Mouse (Mus musculus) induced T-regulatory cell, adult 2 months (primary cell): ENCODE measurements around the gene Pwp2.
A peak's percentile ranks its signal among the peaks of the same experiment; 100 is the strongest.
"Not testable (repeated sequence)": the region's sequence is repeated elsewhere in the genome, so short reads cannot be mapped to it uniquely, and the experiment has no call there.

Experiments
- DNase-seq: peaks from one replicate; pipeline ENCODE4 v3.0.0-alpha.2; 2012; ENCODE audit warnings: low read depth

The Pwp2 gene

DNA sequence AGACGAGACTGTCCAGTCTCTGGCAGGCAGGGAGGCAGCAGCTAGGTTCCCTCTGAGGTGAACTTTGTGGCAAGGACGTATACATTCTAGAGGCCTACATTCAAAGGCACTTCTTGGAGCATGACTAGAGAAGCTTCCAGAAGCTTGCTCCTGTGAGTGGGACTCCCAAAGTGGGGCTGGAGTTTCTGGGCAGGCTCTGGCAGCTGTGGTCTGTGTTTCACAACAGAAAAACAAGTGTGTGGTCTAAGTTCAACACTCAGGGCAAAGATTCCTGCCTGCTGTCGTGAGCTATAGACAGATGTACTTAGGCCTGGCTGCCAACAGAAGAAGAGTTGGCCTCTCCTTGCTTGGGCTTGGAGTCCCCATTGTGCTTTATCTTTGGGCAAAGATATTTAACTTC lies 44.1 kb downstream of the Pwp2 start:
- no peak for DNase-seq

DNA sequence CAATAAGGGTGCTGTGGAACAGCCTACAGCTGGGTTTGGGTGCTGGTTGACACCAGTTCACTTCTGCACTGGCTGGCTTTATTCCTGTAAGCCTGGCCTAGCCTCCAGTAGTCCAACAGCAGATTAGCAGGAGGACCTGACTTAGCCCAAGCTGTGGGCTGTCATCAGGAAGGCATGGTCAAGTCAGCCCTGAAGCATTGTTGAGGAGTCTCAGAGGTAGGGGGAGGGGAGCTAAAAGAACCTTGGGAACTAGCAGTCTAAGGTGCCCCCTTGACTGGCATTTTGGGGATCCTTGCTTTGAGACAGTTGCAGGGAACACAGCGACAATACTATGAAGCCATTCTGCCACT lies 44.7 kb downstream of the Pwp2 start:
- DNase-seq = no peak

DNA sequence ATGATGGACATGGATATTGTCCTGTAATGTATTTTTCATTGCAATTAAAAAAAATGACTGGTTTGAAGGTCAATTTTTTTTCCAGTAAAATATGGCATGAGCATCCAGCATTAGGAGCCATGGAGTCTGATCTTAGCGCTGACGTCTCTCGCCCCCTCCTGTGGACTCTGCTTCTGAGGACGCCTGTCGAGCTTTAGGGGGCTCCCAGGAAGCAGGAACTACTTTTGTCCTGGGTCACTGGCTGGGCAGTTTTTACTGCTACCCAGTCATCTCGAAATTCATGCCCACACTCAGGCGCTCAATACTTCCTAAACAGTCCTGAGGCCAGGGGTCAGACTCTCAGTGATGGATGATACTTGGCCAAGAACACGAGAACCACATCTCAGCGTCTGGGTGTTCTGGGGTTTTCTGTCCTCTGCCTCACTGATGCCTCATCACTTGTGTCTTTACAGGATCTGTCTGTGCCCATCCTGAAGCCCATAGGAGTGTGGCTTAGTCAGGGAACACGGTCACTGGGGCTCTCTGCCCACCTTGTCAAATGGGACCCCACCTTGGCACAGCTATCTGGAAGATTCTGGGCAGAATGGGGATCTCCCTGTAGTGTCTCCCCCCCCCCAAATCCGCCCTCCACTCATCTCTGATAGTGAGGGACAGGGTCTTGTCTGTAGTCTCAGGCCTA lies 45.2 kb downstream of the Pwp2 start:
- no peak for DNase-seq

DNA sequence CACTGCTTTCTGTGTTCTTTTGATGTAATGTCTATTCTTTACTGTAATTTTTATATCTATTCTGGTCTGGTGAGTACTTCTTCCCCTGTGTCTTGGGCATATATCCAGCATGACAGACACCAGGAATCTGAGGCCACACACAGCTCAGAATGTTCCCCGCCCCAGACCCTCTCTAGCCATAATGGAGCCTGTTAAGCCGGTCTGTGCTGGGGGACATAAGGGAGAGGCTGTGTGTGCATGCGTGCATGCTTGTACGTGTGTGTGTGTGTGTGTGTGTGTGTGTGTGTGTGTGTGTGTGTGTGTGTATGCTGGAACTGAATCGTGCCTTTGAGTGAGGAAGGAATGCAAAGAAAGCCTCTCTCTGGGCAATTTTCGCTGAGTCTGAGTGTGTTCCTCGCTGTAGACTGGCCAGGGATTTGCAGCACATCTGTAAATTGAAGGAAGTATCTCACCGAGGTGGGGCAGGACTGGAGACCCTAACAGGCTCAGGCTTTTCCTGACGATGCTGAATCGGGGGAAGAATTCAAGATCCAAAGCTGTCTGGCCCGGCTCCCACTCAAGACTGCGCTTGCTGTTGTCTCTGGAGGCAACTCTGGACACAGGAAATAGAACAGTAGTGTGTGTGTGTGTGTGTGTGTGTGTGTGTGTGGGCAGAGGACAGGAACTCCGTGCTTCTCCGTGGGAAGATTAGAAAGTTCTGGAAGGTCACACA lies 46.0 kb downstream of the Pwp2 start:
- DNase-seq = no peak

DNA sequence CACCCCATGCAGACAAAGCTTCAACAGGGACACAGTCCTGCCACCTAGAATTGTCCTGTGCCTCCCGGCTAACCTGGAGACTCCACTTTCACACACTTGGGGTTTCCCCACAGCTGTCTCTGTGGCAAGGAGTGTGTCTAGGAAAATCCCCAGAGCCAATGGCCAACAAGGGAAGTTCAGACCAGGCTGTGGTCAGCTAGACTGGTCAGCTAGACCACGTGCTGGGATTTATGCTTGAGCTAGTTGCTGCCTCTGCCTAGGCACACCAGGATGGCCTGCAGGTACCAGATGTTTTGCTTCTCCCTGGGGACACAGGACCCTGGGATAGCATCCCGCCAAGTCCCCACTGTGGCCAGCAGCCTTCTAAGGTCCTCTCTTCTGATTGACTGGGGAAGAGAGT lies 47.8 kb downstream of the Pwp2 start:
- no peak for DNase-seq

DNA sequence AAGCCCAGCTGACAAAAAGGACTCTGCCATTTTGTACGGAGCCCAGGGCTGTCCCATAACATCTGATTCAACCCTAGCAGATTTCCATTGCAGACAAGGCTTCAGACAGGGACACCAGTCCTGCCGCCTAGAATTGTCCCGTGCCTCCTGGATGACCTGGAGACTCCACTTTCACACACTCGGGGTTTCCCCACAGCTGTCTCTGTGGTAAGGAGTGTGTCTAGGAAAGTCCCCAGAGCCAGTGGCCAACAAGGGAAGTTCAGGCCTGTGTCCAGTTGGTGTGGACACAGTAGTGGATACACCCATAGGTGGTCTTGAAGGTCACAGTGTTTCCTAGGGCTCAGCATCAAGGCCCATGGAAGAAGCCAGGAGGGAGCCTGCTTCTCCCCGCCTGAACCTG lies 49.0 kb downstream of the Pwp2 start:
- DNase-seq = peak; percentile 32

DNA sequence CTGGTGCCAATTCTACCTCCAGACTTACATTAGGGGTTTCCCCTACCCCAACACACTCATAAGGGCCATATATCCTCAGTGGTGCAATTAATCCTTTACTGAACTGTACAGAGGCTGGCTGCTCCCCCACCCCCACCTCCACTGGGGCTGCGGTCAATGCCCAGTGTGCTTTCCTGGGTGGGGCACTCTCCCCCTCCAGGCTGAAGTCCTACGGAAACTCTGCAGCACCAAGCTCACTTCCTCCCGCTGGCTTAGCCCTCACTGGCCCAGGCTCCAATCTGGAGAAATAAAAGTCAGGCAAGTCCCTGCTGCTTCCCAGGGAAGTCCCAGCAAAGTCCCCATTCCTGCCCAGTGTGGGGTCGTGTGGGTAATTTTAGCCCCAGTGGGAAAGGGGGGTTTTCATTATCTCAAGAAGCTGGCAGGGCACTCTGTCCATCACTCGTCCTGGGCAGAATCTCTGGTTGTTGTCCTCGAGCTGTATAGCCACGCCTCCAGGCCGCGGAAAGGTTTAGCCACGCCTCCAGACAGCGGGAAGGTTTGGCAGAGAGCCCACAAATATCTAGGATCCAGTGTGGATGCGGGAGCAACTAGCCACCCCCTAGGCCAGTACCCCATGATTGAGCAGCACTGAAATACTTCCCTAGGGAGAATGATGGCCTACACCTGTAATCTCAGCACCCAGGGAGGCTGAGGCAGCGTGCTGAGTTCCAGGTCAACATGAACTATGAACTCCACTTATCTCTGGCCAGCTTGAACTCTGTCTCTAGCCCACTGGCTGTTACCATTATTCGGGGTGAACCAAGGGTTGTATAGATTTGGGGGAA lies 49.8 kb downstream of the Pwp2 start:
- peak; percentile 72 for DNase-seq

DNA sequence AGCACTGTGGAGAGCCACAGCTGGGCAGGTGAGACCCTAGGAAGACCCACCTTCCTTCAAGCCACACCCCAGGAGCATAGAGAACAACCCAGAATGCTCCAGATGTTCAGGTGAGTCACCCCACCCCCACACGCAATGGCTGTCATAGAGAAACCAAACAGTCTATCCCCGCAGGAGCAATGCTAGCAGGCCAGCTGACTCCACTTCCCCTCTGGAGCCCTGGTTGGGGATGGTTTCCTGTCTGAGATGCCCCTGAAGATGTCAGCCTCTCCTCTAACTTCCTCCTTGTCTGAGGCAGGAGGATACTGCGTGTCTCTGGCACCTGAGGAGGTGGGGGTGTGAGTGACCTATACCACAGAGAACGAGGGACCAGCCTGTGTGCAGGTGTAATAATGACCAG lies 50.5 kb downstream of the Pwp2 start:
- peak; percentile 67 for DNase-seq

DNA sequence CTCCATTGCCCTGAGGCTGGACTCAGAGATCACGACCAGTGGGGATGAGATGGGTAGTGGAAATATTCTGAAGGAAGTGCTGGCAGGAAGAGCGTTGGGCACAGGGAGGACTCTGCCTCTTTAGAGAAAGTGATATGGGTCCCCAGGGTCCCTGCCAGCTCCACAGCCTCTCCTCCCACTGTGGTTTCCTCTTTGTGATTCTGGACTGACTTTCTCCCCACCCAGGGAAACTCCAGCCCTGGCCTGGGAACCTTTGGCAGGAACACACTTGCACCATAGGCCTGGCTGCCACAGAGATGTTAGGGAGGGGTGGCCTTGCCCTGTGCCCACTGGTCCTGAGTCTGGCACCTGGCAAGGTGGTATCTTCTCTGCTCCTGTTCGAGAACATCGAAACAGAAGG lies 55.0 kb downstream of the Pwp2 start:
- DNase-seq = no peak

DNA sequence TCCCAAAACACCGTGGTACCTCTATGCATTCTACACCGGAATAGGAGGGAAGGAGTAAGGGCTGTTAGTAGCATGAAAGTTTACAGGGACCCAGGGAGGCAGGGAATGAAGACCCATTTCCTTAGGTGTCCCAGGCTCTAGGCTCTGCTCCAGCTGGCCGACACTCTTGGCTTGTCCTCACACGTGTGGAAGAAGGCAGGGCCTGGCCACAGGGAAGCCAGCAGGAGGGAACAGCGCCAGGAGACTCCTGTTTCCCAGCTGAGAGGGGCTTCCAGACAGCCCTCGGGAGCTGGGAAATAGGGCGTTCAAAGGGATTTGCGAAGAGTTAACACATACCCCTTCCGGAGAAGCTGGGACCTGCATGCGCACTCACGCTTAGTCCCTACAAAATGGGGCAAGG lies 55.5 kb downstream of the Pwp2 start:
- DNase-seq = no peak

DNA sequence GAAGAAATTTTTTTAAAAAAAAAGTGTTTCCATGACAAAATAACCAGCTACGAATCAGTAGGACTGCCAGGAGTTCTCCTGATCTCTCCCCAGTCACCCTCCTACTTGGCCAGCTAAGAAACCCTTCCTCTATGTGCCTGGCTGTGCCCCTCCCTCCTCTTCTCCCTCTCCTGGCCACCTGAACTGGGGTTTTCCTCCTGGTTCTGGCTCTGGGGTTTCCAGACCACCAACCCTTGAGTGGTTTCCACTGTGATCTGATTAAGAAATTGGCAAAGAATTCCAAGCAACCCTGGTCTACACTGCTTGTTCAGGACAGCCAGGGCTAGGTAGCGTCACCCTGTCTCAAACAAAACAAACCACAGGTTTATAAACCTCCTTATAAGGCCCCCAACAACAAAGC lies 56.3 kb downstream of the Pwp2 start:
- DNase-seq = no peak

DNA sequence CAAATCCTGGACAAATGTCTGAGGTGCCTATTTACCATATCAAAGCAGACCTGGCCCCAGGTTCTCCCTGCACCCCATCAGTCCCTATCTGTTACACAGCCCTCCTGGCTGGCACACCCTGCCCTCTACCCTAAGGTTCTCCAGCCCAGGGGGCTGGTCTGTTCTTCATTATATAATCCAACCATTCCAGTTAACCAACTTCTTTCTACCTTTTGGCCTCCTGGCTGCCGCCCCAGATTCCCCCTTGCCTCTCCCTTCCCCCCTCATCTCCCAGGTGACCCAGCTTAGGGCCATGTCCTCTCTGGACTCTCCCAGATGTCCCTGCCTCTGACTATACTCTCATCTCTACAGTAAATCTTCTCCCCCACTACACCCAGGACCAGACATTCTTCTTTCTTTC lies 57.0 kb downstream of the Pwp2 start:
- no peak for DNase-seq

DNA sequence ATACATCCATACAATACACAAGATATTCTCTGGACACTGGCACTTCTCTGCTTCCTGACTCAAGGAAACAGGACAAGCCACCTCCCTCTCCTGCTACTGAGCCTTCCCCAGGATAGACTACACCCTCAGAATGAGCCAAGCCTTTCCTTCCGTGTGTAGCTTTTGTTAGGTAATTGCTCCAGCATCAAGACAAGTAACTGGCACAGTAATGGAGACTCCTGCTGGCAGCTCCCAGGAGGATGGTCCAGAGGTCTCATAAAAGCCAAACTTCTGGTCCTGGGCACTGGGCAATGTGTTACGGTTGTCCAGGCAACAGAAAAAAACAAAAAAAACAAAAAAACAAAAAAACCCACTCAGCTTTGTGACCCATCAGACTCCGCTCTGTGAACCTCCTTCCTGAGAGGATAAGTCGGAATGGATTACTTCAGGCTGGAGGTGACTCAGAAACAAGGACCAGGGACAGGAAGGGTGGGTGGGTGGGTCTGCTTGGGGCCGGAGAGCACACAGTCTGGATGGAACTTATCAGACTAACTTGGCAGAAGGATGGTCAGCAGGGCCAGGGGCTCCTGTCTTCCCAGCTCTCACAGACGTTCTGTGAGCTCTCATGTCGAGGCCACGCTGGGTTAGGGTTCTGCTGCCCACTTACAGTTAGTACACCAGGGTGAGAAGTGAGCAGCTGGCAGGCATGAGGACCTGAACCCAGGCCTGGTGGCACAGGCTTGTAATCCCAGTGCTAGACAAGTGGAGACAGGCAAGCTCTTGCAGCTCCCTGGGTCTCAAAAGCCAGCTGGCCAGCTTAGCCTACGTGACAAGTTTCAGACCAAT lies 57.7 kb downstream of the Pwp2 start:
- DNase-seq = no peak

DNA sequence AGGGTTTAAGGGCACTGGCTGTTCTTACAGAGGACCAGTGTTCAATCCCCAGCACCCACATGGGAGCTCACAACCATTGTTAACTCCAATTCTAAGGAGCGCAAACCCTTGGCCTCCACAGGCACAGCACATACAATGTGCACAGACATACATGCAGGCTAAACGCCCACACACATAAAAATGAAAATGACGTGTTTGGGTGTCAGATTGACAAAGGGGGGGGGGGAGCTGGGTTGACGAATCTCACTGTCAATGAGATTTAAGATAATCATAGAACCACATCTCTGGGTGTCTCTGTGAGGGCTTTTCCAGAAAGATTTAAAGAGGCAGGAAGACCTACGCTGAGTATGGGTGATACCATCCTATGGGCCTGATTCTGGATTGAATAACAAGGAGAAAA lies 58.6 kb downstream of the Pwp2 start:
- peak; percentile 58 for DNase-seq

DNA sequence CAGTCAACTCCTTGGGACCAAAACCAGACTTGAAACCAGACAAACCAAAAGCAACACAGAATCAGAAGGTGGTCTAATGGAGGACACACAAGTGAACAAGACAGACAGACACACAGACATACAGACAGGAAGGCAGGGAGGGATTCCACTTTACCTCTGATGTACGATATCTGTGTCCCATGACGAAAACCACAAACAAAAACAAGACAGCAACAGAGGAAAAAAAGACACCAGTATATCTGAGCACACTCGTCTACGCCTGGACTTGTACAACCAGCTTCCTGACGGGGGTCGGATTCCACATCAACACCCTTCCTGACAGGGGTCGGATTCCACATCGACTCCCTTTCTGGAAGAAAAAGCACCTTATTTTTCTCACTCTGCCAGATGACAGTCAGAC lies 59.9 kb downstream of the Pwp2 start:
- DNase-seq = peak; percentile 49

DNA sequence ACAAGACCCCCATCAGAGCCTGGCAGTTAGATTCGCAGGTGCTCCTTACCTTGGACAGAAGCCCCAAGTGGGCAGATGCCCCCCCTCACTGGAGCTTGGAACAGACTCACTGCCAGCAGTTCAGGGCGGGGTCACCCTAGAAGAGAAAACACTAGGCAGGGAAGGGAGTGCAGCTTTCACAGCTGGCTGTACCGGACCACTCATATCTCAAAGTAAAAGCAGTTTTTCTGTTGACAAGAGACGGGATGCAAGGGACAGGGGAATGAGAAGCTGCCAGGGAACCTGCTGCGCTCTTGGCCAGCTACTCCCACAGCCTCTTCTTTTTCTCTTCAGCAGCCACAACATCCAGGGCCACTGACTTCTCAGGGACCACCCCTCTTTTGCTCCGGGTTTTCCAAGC lies 60.8 kb downstream of the Pwp2 start:
- DNase-seq = not testable (repeated sequence)
